Mouse (Mus musculus): ENCODE measurements around the gene Gm20388.

GRCm38 (mm10) chr8:121922101-121922500 is 2011.5 kb downstream of the Gm20388 start:
- TF ChIP-seq POLR2A (IDR thresholded peaks at IDR 0.05; ENCODE audit: low read depth, low read length) (no peak), CTCF (conservative IDR thresholded peaks at IDR 0.05; ENCODE audit: insufficient read depth, insufficient read length, low read depth, low read length) (no peak)

Data from kidney, adult 2 months (tissue).